Mouse (Mus musculus): Measurements from ENCODE around the gene Wt1.

Gene Wt1

DNA sequence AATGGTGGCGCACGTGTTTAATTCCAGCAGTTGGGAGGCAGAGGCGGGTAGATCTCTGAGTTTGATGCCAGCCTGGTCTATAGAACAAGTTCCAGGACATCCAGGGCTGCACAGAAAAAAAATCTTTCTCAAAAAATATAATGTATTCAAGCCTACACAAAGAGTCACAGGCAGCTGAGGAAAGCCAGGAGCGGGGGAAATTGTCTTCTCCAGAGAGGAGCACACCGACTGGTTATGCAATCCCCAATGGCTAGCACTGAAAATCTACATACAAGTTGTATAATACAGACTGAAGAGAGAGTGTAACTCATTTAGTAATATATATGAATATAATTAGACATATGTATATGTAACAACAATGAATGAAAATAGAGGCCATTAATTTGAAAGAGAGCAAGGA is 25.2 kb downstream of the Wt1 start:
- ChIA-PET CTCF (no interaction called here), POLR2A (no interaction called here)

DNA sequence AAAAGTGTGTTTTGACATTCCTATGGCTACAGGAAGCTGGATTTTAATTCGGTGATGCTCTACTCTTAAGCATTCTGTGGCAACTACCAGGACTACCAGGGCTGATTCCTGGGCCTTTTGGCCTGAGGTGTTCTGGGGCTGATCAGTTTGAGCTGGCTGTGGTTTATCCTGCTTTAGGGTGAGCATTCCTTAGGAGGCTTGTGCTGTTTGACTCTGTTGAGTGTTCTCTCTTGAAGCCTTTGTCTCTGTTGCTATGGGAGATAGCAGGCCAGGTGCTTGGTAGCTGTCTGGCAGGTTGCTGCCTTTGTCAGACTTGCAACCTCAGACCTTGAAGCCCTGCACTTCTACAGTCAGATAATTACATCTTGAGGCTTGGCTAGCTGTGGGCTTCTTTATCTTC is 26.7 kb downstream of the Wt1 start:
- ChIA-PET POLR2A (interaction anchor here in 1 of 4 experiments (0.6 to 1.9 kb wide), 2 partner anchors 29 to 370 kb away, joined by 4 to 11 read pairs; no protein-coding TSS in a partner anchor), CTCF (interaction anchor here in 2 of 4 experiments (0.6 to 1.2 kb wide), 2 partner anchors 34 to 36 kb away, joined by 3 read pairs; no protein-coding TSS in a partner anchor)

DNA sequence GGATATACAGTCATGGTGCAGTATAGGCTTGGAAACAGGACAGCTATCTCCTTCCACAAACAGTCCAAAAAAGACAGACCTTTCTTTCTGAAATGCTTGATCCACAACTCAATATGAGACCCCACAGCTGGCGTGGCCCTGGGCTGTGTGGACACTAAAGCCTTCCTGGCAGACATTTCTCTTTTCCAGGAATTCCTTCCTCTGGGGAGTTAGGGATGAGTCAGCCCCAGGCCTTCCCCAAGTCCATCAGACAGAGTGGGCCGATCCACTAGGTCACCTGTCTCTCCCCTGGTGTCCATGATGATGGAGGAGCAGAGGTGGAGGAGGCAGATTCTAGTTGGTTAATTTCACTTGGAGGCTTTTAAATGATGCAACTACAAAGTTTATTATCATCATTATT is 34.6 kb downstream of the Wt1 start:
- POLR2A ChIA-PET, result no interaction called here
- CTCF ChIA-PET, result no interaction called here

DNA sequence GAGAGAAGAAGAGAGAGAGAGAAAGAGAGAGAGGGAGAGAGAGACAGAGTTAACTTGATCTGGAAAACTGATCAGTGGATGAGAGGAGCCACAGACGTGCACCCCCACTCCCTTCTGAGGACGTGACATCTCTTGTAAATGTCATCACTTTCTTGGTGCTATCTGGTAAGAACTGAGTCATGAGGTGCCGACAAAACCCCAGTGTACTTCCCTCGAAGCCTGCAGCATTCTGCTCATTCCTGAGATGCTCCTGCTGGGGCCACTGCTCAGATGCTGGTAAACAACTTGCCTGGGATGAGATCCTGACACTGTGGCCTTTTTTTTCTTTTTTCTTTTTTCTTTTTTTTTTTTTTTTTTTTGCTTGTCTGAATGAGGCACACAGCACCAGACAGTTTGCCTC is 36.4 kb downstream of the Wt1 start:
- POLR2A ChIA-PET, result no interaction called here
- CTCF ChIA-PET, result no interaction called here

DNA sequence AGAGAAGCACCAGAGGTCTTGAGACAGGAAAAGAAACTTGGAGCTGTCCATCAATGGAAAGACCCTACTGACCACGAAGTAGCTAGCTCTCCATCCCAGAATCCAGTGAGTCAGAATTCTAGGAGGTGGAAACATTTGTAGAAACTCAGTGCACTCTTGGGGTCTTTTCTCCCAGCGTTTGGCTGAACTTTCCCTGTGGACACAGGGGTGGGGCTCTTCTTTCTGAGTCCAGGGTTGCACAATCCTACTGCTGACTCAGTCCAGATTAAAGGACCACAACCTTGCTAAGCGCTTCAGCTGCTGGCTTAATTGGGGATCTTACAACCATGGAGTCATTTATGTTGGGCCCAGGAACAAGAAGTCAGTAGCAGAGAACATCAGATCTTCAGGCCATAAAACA is 41.8 kb downstream of the Wt1 start:
- ChIA-PET POLR2A (no interaction called here), CTCF (no interaction called here)

DNA sequence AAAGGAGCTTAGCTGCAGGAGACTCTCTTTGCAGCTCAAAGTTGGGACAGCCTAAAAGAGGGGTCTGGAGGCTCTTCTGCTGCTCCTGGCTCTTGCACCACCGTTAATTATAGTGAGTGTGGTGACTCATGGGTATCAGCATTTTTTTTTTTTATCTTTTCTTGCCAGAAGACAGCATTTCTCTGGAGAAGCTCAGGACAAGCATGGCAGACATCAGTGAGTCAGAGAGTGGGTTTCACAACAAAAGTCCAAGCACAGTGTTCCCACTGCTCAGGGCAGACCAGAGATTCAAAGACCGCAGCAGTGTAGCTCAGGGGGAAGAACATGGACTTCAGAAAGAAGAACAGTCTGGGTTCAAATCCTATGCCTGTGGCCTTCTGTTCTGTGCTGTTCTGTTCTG is 47.9 kb downstream of the Wt1 start:
- ChIA-PET POLR2A (interaction anchor here in 1 of 4 experiments (0.6 kb wide), 1 partner anchor 700 kb away, joined by 5 read pairs; no protein-coding TSS in a partner anchor), CTCF (no interaction called here)

DNA sequence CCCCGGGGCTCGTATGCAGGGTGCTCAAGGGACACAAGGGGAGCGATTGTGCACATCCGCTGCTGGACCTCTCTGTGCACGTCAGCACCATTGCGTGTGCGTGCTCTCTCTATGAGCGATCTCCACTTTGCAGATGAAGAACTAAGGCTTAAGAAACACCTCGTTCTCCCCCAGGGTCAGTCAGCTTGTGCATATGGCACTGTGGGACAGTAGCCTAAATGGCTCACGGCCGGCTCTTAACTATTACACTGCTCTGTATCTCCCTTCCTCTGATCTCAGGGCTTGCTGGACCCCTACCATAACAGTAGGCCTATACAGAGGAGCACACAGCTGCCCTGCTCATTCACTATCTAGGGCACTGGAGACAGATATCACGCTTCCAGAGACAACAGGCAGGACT is 52.5 kb downstream of the Wt1 start:
- ChIA-PET POLR2A (interaction anchor here in 1 of 4 experiments (0.7 kb wide), 1 partner anchor 33 kb away, joined by 3 read pairs; no protein-coding TSS in a partner anchor), CTCF (interaction anchor here in 1 of 4 experiments (0.6 kb wide), 1 partner anchor 48 kb away, joined by 6 read pairs; no protein-coding TSS in a partner anchor)

DNA sequence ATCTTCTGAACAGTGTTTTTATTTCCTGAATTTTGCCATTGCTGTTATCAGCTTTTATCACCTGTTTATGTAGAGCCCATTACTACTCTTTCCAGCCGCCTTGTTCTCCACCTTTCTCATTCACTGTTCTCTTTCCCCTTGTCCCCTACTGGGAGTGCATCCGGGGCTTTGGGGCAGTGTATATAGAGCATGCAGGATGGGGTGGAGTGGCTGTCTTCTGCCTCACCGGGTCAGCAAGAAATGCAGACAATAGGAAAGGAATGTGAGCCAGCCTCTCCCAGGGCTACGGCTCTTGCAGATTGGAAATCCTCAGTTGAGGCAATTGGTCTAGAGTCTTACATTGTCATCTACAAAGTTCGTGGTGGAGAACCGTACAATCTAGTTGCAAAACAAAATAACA is 56.2 kb downstream of the Wt1 start:
- POLR2A ChIA-PET, result interaction anchor here in 1 of 4 experiments (0.6 to 1.1 kb wide), 2 partner anchors 165 to 225 kb away, joined by 3 to 4 read pairs; partner anchors contain the start of gene Eif3m
- CTCF ChIA-PET, result no interaction called here

DNA sequence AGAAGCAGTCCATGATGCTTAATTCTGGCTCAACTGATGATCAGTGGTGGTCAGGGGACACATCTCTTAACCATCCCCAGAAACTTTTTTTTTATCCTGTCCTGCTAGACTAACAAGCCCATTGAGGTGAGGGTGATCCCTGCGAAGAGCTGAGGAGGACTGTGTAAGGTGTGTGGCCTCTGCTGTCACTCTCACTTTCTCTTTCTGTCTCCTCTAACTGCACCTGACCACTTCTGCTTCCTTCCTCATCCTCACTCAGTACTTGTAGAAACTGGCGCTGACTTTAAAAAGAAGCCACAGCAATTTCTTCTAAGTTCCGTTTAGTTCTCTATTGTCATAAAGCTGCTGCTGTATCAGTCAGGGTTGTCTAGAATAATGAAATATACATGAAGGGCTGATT is 58.8 kb downstream of the Wt1 start:
- POLR2A ChIA-PET, result no interaction called here
- CTCF ChIA-PET, result interaction anchor here in 1 of 4 experiments (0.5 kb wide), 1 partner anchor 54 kb away, joined by 4 read pairs; no protein-coding TSS in a partner anchor

DNA sequence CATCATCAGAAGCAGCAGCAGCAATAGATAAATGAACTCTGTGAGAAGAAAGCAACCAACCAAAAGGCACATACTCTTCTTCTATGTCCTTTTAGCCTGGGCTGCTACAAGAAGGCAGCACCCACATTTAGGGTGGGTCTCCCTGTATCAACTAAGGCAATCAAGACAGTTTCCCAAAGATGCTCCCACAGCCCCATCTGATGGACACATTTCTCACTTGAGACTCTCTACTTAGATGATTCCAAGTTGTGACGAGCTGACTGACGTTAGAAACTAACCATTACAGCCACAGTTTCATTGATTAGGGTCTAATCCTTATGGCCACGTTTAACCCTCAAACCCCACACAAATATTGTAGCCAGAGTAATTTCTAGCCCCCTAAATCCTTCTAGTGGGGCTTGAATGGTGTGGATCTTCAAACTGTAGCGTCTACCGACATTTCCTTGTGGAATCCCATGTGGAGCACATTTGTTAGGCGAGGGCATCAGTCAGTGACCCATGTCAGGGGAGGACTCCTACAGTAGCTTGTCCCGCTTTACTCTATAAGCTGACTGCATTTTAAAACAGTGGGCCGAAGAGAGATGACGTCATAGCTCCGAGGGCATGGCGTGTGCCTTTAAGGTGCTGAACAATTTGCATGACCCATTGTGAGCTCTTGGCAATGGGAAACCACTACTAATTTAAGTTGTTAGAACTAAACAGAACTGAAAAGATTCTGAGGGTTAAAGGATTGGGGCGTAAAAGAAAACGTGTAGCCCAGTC is 59.6 kb downstream of the Wt1 start:
- POLR2A ChIA-PET, result no interaction called here

DNA sequence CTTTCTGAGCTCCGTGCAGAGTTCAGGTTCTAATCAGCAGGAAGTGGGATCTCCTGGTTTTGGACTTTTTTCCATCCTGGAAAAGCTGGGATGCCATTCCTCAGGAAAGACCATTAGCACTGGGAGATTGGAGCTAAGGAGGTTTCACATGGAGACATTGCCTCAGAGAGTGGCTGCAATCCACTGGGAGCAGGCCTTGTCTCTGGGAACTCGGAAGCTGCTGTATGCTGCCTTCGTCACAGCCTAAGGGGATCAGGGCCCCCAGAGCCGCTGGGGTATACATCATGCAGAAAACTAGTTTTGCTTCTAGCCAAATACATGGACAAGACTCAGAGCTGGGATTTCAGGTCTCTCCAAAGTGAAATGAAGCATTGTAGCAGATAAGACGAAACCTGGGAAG is 60.3 kb downstream of the Wt1 start:
- POLR2A ChIA-PET, result no interaction called here
- CTCF ChIA-PET, result interaction anchor here in 2 of 4 experiments (1.0 to 1.9 kb wide), 5 partner anchors 11 to 501 kb away, joined by 3 to 6 read pairs (median 5); no protein-coding TSS in a partner anchor

More for the DNA sequence above, 59.6 kb downstream of the Wt1 start:
- CTCF ChIA-PET, result interaction anchor here in 1 of 4 experiments (0.6 to 1.9 kb wide), 4 partner anchors 55 to 501 kb away, joined by 3 to 6 read pairs (median 4); no protein-coding TSS in a partner anchor

DNA sequence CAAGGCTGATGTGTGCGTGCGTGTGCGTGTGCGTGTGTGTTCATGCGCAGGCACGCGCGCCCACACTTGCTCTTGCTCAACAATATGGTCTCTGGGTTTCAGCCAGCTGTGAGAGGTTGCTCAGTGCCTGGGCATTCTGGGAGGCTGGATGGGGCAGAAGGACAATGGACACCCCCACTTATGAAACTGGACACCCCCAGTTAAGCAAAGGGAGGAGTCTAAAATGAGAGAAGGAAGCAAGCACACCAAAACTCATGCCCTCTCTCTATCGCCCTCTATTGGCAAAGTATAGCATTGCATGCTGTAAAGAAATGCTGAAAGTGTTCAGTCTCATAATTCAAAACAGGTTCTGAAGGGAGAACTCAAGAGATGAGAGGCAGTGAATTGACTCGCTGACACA is 61.9 kb downstream of the Wt1 start:
- POLR2A ChIA-PET, result no interaction called here
- CTCF ChIA-PET, result interaction anchor here in 1 of 4 experiments (0.9 to 1.8 kb wide), 2 partner anchors 10 to 12 kb away, joined by 3 to 5 read pairs; no protein-coding TSS in a partner anchor

DNA sequence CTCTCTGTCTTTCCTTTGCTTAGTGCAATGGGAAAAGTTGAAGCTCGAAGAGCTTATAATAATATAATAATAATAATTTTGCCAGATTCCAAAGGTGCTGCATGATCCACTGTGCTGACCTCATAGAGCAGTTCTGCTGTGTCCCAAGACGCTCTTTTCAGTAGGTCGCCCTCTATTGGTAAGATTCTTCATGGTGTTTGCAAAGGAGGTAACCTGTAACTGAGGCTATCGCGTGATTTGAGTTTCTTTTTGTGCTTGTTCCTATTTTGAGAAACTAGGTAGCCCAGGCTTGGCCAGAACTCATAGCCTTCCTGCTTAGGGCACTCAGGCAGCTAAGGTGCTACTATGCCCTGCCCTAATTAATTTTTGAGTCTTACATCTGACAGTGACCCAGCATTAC is 63.0 kb downstream of the Wt1 start:
- ChIA-PET POLR2A (interaction anchor here in 1 of 4 experiments (0.8 to 1.4 kb wide), 3 partner anchors 11 to 185 kb away, joined by 3 to 5 read pairs (median 3); no protein-coding TSS in a partner anchor), CTCF (interaction anchor here in 3 of 4 experiments (0.7 to 1.2 kb wide), 6 partner anchors 13 to 64 kb away, joined by 3 to 4 read pairs (median 3); partner anchors contain the start of gene Wt1 (in 1 of the 3))

DNA sequence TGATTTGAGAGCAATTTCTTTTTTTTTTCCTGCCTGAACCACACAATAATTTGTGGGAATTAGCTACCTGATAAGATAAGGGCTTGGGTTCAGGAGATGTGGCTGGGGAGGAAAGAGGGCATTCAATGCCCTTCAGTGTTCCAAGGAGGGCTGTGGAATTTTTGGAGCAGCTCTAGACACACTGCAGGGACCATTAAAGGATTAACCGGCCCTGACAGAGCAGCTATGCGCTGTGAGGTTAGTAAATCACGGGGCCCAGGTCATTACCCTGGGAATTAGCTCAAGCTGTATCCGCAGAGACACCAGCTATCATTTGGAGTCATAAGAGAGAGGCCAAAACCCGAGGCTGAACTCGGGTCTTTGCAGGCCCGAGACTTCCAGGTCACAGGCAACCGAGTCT is 73.8 kb downstream of the Wt1 start:
- POLR2A ChIA-PET, result interaction anchor here in 2 of 4 experiments (0.6 to 1.2 kb wide), 2 partner anchors 11 to 55 kb away, joined by 3 read pairs; no protein-coding TSS in a partner anchor
- CTCF ChIA-PET, result interaction anchor here in 2 of 4 experiments (0.5 to 1.0 kb wide), 3 partner anchors 42 to 344 kb away, joined by 3 to 8 read pairs (median 4); no protein-coding TSS in a partner anchor

DNA sequence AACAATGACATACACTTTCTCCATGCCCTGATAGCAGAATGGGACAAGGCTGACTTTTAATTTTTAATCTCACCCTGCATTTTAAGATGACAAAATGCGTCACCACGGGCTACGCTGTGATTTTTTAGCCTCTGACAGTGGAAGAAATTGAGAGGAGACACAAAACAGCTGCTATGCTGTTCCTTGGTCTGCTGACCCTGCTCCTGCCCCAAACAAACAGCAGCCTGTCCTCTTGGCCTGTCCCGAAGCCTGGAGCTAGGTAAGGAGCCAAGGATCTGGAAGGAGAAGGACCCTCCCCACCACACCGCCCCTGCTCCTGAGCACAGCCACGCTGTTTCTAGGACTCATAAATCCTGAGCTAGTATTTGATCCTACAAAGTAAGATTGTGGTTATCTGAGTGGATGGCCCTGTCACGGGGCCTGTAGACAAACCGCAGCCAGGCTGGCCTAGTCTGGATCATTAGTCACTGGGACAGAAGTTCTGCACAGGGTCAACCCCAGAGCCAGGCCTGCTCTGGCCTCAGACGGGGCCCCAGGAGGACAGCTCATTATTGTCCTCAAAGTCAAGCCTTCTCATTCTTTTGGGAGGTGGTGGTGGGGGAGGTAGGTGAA is 80.3 kb downstream of the Wt1 start:
- ChIA-PET POLR2A (interaction anchor here in 1 of 4 experiments (0.9 to 1.8 kb wide), 3 partner anchors 10 to 132 kb away, joined by 3 to 6 read pairs (median 3); no protein-coding TSS in a partner anchor), CTCF (interaction anchor here in 2 of 4 experiments (0.6 to 1.0 kb wide), 2 partner anchors 18 to 514 kb away, joined by 3 to 11 read pairs; no protein-coding TSS in a partner anchor)

DNA sequence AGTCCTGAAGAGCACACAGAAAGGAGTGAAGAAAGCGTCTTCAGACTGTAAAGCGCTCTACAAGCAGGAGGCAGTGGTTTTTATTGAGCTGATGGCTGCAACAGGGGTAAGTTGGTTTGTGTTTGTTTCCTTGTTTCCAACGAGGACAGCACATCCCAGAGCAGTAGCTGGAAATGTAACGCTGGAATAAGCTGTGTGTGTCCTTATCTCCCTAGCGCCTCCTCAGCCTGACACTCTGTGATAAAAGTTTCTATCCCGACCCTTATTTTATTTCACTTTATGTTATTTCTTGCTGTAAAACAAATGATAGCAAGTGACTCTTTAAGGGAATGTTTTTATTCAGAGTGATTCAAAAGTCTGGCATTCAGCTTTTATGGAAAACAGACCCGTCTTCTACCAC is 86.5 kb downstream of the Wt1 start:
- POLR2A ChIA-PET, result no interaction called here
- CTCF ChIA-PET, result no interaction called here

DNA sequence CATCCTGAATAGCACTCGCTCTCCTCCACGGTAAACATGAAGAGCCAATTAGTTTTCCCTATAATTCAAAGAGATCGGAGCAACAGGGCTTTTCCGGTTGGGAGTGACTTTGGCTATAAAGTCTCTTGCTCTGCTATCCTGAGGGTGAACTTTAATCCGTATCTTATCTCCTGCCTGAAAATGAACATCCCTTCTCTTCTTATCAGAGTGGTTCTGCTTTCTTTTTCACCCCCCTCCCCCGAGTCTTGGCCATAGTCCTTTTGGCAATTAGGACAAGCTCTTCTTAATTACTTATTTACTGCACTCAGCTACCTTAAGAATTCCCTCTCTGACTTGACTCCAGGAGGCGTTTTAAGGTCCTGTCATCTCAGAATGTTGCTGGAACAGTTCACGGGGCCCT is 89.6 kb downstream of the Wt1 start:
- CTCF ChIA-PET, result interaction anchor here in 1 of 4 experiments (0.6 kb wide), 1 partner anchor 12 kb away, joined by 4 read pairs; no protein-coding TSS in a partner anchor
- POLR2A ChIA-PET, result interaction anchor here in 2 of 4 experiments (1.2 to 2.1 kb wide), 2 partner anchors 8 to 10 kb away, joined by 3 to 6 read pairs; partner anchors contain the start of gene Them7 (in 1 of the 2)

DNA sequence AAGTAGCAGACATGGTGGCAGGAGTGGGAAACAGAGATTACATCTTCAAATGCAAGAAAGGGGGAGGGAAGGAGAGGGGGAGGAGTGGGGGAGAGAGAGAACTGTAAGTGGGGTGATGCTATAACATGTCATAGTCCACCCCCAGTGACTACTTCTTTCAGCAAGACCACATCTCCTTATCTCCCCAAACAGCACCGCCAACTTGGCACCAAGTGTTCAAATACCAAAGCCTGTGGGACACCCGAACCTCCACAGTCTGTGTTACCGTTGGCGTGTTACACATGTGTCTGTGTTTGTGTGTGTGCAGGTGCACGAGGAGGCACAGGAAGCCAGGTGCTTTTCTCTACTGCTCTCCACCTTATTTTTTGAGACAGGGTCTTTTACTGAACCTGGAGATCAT is 92.9 kb downstream of the Wt1 start:
- POLR2A ChIA-PET, result no interaction called here

DNA sequence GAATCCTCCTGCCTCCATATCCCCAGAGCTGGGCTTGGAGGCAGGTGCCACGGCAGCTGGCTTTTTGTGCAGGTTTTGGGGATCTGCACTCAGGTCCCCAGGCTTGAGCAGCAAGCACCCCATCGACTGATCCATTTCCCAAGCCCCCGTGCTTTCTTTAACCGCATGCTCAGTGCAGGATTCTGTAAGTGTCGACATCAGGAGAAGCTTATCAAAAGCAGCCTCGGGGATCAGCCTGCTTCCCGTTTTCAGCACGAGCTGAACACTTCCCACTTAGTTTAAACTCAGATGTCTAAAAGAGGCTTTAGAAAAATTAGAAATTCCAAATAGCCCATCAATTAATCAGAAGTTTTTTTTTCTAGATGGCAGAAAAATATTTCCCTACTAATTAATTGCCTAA is 93.3 kb downstream of the Wt1 start:
- POLR2A ChIA-PET, result no interaction called here

More for the DNA sequence above, 92.9 kb downstream of the Wt1 start:
- CTCF ChIA-PET, result interaction anchor here in 1 of 4 experiments (1.1 kb wide), 1 partner anchor 11 kb away, joined by 3 read pairs; no protein-coding TSS in a partner anchor

More for the DNA sequence above, 93.3 kb downstream of the Wt1 start:
- CTCF ChIA-PET, result interaction anchor here in 1 of 4 experiments (1.1 kb wide), 1 partner anchor 10 kb away, joined by 3 read pairs; no protein-coding TSS in a partner anchor

Measured in embryonic stem cell, embryonic (primary cell).